Mouse (Mus musculus) kidney, postnatal 10 days (tissue): ENCODE results near the gene Fam172a.
"Not testable (repeated sequence)": the region's sequence is repeated elsewhere in the genome, so short reads cannot be mapped to it uniquely, and the experiment has no call there.

Experiments used
- DNase-seq: peaks from one replicate; pipeline ENCODE4 v3.0.0; 2021; ENCODE audit warnings: mixed read lengths

The Fam172a gene

GRCm38 (mm10) chr13:77701733-77702132 is at the start of gene Fam172a:
TSS of gene Fam172a (plus strand) at chr13:77702033.
- DNase-seq = not testable (repeated sequence)

DNA sequence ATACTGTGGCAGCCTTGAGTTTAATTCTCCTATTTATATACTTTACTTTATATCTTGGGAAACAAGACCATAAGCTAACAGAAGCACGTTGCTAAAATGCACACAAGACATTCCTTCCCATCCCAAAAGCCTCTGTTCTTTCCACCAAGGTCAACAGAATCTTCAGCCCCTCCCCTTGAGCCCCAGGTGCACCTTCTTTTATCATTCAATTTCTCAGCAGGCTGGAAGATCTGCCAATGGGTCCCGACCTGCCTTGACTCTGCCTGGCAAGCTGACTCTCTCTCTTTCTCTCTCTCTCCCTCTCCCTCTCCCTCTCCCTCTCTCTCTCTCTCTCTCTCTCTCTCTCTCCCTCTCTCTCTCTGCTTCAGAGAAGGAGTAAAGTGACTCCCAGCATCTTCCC is 13.2 kb upstream of the Fam172a start:
- no peak for DNase-seq

DNA sequence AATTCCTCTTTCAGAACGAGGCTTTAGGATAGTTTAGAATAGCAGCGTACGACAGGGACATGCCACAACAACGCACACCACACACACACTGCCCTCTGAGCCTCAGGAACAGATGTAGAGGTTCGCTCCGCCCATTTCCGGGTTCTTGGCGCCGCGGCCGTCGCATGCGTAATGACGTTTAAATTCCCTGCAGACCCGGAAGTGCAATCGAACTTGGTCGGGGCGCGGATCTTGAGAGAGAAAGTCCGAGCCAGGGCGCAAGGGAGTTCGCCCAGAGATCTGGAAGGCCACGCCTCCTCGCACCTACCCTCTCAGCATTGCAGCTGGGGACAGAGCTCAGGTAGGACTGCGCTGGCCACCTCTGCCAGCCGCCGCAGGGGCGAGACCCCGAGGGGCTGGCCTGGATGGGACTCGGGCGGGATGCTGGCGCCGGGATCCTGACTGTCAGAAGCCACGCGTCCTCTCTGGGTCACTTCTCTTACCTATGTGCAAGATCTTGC is 6.7 kb downstream of the Fam172a start:
- DNase-seq = peak; percentile 95

DNA sequence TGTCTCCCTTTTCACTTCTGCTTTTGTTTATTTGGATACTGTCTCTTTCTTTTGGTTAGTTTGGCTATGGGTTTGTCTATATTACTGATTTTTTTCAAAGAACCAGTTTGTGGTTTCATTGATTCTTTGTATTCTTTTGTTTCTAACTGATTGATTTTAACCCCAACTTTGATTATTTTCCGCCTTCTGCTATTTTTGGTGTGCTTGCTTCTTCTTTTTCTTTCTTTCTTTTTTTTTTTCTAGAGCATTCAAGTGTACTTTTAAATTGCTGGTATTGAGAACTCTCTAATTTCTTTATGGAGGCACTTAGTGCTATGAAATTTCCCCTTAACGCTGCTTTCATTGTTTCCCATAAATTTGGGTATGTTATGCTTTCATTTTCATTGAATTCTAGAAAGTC is 15.7 kb downstream of the Fam172a start:
- no peak for DNase-seq

GRCm38 (mm10) chr13:77742822-77743221 is 41.0 kb downstream of the Fam172a start:
- DNase-seq = no peak

DNA sequence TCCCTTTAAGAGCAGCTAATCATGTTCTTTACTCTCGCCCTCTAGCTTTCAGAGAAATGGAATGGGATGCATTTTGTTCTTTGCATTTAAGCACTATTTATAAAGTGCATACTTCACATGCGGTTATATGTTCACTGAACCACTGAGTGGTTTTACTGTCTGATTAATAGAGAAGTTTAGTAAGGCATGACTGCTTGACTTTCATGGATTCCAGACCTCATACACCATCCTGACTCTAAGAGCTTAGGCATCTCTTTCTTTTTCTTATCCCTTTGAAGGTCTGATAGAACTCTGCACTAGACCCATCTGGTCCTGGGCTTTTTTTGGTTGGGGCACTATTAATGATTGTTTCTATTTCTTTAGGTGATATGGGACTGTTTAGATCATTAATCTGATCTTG is 75.8 kb downstream of the Fam172a start:
- no peak for DNase-seq

GRCm38 (mm10) chr13:77807341-77807740 is 105.5 kb downstream of the Fam172a start:
- not testable (repeated sequence) for DNase-seq

DNA sequence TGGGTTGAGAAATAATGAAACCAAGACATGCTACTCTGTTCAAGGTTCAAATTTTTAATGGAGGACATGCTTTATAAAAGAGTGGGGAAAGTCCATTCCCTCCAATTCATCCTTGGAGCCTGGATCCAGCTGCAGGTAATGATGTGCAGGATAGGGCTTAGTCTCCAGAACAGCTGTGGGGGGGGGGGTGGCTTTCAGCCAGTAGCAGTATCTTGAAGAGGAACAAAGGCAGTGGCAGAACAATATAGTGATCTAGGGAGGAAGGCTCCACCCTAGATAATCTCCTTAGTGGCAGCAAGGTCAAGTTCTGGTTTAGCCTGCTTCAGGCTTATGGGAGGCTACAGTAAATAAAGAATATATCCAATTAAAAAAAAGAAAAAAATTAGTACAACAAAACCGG is 108.6 kb downstream of the Fam172a start:
- DNase-seq = no peak

- no peak for DNase-seq
These were observed 124.3 kb downstream of the Fam172a start for GRCm38 (mm10) chr13:77826138-77826537.

DNA sequence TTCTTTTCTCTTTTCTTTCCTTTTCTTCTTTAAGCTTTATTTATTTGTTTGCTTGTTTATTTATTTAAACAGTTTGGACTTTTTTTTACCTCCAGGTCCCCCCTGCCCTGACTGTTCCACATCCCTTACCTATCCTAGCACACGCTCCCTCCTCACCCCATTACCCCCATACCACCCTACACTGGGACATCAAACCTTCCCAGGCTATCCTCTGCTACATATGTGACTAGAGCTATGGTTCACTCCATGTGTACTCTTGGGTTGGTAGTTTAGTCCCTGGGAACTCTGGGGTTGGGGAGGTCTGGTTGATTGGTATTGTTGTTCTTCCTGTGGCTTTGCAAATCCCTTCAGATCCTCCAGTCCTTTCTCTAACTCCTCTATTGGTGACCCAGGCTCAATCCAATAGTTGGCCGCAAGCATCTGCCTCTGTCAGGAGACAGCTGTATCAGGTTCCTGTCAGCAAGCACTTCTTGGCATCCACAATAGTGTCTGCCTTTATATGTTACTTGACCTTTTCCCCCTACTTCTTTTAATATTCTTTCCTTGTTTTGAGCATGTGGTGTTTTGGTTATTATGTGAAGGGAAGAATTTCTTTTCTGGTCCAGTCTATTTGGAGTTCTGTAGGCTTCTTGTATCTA is 141.3 kb downstream of the Fam172a start:
- DNase-seq = no peak

DNA sequence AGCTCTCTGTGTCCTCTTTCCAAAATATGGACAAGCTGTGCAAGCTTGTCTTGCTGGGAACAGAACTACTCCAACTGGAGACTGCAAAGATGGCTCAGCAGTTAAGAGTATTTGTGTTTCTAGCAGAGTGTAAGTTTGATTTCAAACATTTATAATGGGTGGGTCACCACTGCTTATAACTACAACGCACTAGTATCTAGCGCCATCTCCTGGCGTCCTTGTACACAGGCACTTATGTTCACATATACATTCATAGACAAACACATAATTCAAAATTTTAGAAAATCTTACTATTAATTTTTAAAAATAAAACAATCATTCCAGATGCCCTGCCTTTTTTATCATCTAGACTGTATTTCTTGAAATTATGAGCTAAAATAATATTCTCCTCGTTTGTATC is 147.0 kb downstream of the Fam172a start:
- peak; percentile 7 for DNase-seq

DNA sequence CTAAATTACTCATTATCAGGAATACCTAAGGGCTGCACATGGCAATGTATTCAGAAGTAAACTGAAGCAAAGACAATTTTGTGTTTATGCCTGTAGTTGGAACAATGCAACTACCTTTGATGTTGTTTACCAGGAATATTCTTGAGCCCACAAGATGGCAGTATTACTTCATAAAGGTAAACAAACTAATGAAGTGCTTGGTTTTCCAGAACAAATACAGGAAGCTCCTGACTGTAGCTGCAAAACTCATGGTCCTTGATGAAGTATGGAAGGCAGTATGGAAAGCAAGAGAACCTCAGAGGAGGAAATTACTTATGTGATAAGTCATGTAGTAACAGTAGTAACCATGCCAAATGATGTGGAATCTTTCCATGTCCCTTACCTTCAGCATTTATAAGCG is 163.0 kb downstream of the Fam172a start:
- no peak for DNase-seq

GRCm38 (mm10) chr13:77868314-77868713 is 166.5 kb downstream of the Fam172a start:
- no peak for DNase-seq

GRCm38 (mm10) chr13:77878120-77878519 is 176.3 kb downstream of the Fam172a start:
- DNase-seq = no peak

DNA sequence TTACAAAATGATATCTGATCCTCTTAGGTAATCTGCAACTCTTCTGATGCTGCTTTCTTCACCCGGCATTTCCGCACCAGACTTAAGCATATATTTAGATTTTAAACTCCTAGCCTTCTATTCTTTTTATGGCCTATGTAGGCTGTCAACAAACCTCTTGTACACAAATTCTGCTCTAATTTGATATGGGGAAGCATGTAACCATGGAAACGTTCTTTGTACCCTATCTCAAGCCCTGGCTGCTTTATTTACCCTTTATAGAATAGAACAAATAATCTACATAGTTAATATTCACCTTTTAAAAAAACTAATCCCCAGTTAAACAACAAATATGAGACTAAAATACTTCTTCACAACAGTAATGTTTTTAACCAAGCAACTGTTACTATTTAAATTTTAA is 176.7 kb downstream of the Fam172a start:
- DNase-seq = no peak

- no peak for DNase-seq
These were observed 195.8 kb downstream of the Fam172a start for GRCm38 (mm10) chr13:77897619-77898018.

GRCm38 (mm10) chr13:77898066-77898796 is 196.4 kb downstream of the Fam172a start:
- DNase-seq = no peak

DNA sequence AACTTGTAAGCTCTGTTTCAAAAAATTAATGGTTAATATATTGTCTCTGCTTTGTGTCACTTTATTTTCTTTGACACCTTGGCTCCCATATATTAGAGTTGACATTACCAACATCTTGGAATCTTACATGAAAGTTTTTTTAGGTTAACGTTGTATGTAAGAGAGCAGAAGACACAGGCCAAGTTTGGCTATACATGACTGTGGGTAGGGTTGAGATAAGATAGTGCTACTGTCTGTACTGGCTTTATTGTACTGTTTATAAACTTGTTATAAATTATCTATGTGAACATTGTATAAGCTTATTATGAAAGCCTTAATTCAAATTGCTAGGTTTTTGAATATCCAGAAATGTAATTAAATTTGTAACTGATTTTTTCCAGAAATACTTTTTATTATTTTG is 197.9 kb downstream of the Fam172a start:
- no peak for DNase-seq

DNA sequence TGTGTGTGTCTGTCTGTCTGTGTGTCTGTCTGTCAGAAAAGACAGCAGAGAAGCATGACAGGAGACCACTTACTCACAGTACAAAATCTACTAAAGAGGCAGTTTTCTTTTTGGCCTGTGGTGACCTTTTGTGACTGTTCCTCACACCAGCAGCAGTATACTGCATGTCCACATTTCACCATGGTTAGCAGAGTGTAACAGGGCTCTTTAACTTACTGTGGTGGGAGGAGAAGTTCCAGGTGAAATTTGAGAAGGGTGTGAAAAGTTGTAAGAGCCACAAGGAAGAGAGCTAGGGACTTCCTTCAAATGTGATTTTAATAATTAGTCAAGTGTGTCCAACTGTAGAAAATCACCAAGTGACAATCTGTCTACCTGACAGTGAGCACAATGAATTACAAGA is 199.0 kb downstream of the Fam172a start:
- DNase-seq = no peak

DNA sequence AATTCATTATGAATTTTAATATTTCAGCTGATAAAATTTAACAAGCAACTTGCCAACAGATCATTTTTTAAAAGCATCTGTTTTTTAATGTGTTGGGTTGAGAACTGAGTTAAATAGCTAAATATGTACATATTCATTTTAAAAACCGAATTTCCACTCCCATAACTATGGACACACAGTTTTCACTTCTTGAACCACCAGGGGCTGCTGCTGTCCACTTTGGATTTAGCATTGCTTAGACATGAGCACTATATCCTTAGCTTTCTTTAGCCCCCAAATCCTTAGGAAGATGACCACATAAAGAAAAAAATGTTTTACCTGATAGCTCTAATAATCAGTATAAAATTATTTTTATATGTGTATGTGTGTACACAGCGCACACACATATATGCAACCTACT is 207.4 kb downstream of the Fam172a start:
- no peak for DNase-seq

DNA sequence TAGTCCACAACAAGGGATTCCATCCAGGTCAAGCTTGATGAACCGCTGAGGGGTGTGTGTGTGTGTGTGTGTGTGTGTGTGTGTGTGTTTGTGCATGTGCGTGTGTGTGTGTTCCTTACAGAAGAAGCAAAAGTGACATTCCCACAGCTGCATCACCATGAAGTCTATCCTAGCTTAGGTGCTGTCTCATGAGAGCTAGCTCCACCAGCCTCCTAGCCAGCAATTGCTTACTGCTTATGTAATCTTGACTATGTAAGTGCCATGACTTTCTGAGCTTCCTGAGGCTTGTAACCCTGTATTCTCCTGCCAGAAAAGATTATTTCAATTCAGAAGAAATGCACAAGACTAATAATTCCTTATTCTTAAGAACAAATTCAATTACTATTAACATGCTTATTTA is 221.0 kb downstream of the Fam172a start:
- DNase-seq = no peak

GRCm38 (mm10) chr13:77957611-77958010 is 255.8 kb downstream of the Fam172a start:
- DNase-seq = no peak

DNA sequence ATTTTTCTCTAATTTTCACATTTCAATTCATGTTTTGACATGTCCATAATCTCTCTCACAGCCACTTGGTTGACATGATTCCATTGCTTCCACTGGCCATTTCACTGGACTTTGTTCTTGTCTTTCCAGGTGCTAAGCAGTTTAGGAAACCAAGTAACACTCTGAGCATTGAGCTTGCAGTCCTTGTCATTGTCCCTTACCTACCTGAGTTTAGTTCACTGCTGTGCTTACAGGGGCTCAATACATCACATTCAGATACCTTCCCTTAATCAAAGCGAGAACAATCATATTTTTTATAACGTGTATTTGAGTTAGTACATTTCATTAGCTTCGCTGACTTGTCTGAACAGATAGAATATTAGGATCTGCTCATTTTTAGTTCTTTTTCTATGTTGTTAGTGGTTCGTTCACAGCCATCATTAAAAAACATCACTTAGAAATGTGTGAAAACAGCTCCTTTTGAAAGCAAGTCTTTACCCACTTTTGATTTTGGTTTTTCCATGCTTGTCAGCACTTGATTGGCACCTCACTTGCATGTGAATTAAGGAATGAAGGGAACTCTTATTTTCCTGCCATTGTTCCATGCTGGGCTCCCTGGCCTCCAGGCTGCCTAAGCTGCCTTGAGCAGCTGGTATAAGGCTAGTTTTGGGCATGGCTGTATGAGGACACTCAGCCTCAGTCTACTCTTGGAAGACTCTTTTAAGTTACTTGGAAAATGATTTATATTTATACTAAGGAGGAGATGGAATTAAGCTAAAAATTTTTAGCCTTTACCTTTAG is 257.9 kb downstream of the Fam172a start:
- no peak for DNase-seq

- no peak for DNase-seq
These were observed 274.4 kb downstream of the Fam172a start for GRCm38 (mm10) chr13:77976248-77976647.
